Mouse (Mus musculus) megakaryocyte, embryonic 14.5 days (primary cell): ENCODE data around the gene Surf1. TPM values are rescaled to one million over a fixed set of nuclear protein-coding genes. Genes with fewer than 3 reads are reported as not detected.
A peak's percentile ranks its signal among the peaks of the same experiment; 100 is the strongest.

ENCODE experiments used
- H3K27me3 ChIP-seq: replicated peaks from 2 replicates; pipeline ENCODE3; 2012; ENCODE audit warnings: inconsistent platforms
- H3K36me3 ChIP-seq: replicated peaks from 2 replicates; pipeline ENCODE3; 2012; ENCODE audit warnings: low read length, inconsistent platforms, mixed read lengths
- H3K4me1 ChIP-seq: 2 replicates; pipeline ENCODE4 v1.6.1; 2012; ENCODE audit warnings: inconsistent platforms
- H3K4me3 ChIP-seq: replicated peaks from 2 replicates; pipeline ENCODE3; 2012; ENCODE audit warnings: moderate library complexity, mild to moderate bottlenecking, inconsistent platforms
- H3K9me3 ChIP-seq: 2 replicates; pipeline ENCODE4 v1.6.1; 2012; ENCODE audit warnings: inconsistent platforms
- FLI1 ChIP-seq: IDR thresholded peaks from 2 replicates; pipeline ENCODE4 v1.6.1; 2012; ENCODE audit warnings: low read length, inconsistent platforms, mixed read lengths
- GATA1 ChIP-seq: IDR thresholded peaks from 3 replicates; pipeline ENCODE4 v1.6.1; 2012; ENCODE audit warnings: mixed read lengths, low read length, inconsistent platforms, borderline replicate concordance
- polyA plus RNA-seq: library from polyadenylated mRNA; stranded (reverse); fragments of >175 nt; gene quantifications from 2 replicates; pipeline ENCODE4 v1.2.3, GENCODE M21; 2012; ENCODE audit warnings: low replicate concordance; ENCODE audit not compliant: insufficient read depth

Surf1 gene
- 14.4 and 22.6 TPM in 2 replicates for polyA plus RNA-seq

DNA sequence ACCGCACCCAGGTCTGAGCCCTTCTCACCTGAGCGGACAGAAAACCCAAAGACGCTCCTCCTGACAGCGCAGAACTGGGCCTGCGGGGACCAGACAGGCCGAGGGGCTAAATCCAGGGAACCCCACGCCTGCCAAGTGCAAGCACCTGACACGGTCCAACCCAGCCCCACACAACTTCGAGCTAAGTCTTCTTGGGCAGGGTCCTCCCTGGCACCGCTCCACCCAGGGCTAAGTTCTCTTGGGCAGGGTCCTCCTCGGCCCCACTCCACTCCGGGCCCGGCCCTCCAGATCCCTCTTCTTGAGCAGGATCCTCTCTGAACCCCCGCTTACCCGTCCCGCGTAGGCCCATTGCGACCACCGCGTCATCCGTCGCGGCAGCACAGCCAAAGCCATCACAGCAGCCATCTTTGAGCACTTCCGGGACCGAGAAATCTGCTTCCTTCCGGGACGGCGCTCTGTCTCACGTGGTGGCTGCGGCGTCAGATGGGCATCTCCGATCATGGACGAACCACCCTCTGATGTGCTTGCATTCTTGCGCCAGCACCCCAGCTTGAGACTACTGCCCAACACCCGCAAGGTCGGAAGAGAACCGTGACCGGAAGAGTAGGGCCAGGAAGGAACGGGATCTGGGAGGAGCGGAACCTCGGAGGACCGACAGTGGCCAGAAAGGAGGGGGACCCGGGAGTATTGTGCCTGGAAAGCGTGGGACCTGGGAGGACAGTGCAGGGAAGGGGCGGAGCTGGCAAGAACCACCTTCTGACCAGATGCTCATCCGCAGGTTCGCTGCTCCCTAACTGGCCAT is at the start of gene Surf1, which contains the start of gene Surf2:
TSS of gene Surf1 (minus strand) at position 604 of the 802 bp plus-strand sequence.
TSS of gene Surf2 (plus strand) at position 441 of the 802 bp plus-strand sequence.
- Histone ChIP-seq H3K27me3 (no peaks in the 10 kb centered on the region), H3K36me3 (peaks cover 78% of the 10 kb centered on the region), H3K4me3 (peak within 1 kb of the TSS; percentile 99), H3K9me3 (no peaks in the 10 kb centered on the region), H3K4me1 (peaks cover 90% of the 10 kb centered on the region)
- peak; percentile 51; the same call in 1 of the 2 replicates for TF ChIP-seq FLI1
- no peak for TF ChIP-seq GATA1

DNA sequence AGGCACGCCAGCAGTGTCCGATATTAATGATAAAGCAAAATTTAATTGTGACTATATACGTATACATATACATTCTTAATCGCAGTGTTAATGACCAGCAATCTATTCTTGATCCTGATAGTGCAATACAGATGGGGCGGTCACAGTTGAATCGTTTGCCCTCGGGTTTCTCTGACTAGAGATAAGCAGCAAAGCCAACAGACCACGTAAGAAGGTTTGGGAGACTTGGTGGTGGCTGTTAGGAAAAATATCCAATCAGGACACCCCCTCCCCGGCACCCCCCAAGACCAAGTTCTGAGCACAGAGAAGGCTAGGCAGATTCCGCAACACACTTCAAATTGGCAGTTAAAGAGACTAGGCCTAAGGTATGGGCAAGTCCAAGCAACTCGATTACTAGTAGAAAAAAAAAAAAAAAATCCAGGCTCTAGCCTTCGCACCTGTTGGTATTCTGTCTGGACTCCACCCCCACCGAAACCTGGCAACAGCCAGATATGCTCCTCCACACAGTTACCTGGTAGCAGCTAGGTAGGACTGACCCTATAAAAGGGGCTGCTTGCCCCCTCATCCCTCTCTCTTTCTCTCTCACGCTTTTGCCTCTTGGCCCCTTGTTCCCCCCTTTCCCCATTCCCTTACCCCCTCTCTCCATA is 48.5 kb upstream of the Surf1 start:
- H3K4me1 ChIP-seq, result peaks cover 41% of the 10 kb centered on the region
- H3K4me3 ChIP-seq, result peak overlapping the region; percentile 96
- TF ChIP-seq FLI1, result no peak
- TF ChIP-seq GATA1, result no peak
- H3K36me3 ChIP-seq, result peaks cover 26% of the 10 kb centered on the region
- H3K27me3 ChIP-seq, result no peaks in the 10 kb centered on the region
- peaks cover 8% of the 10 kb centered on the region; the same call in 1 of the 2 replicates for H3K9me3 ChIP-seq

DNA sequence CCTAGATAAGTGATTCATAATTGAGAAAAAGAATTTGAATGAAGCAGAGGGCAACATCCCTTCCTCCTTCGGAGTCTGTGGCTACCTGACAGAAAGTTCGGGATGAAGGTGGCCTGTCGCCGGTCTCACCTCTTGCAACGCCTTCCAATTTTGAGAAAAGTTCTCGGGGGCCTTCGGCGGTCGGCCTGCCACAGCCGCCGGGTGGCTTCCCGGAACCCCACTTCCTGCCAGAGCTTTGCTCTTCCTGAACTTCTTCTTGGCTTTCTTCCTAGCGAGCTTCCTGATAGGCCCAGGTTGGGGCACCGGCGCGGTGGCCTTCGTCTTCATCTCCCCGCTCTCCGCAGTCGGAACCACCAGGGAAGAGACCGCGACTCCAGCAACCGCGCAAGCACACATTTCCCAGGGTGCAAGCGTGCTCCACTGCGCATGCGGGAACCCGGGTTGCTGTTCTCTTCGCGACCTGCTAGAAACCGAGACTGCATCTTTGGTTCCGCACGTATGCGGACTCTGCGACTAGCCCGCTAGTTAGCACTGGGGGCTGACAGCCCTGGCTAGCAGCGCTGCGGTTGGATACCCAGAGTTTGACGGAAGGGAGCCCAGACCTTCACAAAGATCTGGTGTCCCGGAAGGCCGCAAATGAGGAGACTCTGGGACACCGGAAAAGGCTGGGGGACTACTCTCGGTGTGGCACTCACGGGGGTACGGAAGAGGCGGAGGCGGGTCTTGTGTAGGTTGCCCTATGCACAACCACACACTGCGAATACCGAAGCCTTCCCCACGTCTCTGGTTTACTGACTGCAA is 47.8 kb upstream of the Surf1 start, which contains the start of gene Rexo4:
TSS of gene Rexo4 (minus strand) at position 464 of the 801 bp plus-strand sequence.
- peaks cover 44% of the 10 kb centered on the region for H3K4me1 ChIP-seq
- H3K36me3 ChIP-seq, result peaks cover 30% of the 10 kb centered on the region
- TF ChIP-seq GATA1 (no peak), FLI1 (no peak)
- peaks cover 8% of the 10 kb centered on the region; the same call in 1 of the 2 replicates for H3K9me3 ChIP-seq
- H3K4me3 ChIP-seq, result peak within 1 kb of the TSS; percentile 96
- no peaks in the 10 kb centered on the region for H3K27me3 ChIP-seq

DNA sequence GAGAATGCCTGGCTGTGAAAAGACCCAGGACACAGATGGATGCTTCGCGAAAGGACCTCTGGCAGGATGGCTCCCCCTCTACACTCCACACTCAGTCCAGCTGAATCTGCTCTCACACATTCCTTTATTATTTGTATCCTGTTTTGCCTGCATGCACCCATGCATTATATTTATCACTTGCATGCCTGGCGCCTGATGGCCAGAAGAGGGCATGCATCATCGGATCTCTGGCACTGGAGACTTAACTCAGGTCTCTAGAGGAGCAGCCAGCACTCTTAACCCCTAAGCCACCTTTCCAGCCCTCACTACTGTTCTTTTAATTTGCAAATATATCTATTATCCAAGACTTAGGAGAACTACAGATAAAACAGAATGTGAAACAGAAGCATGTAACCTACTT is 44.4 kb upstream of the Surf1 start:
- peaks cover 62% of the 10 kb centered on the region for H3K36me3 ChIP-seq
- peaks cover 44% of the 10 kb centered on the region for H3K4me1 ChIP-seq
- TF ChIP-seq FLI1 (no peak), GATA1 (no peak)
- H3K27me3 ChIP-seq, result no peaks in the 10 kb centered on the region
- H3K4me3 ChIP-seq, result no peak overlapping the region
- H3K9me3 ChIP-seq, result no peaks in the 10 kb centered on the region

DNA sequence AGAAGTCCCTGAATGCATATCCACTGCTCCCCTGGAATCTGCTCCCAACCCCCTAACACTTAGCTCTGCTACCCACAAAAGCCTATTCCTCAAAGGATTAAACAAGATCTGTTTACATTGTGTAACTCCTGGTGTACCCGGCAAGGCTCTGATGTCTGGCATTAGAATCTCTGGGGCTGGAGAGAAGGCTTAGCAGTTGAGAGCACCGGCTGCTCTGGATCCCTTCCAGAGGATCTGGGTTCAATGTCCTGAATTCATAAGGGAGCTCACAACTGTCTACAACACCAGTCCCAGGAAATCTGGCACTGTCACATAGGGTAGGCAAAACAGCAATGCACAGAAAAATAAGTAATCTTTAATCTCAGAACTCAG is 41.1 kb upstream of the Surf1 start:
- Histone ChIP-seq H3K36me3 (peaks cover 90% of the 10 kb centered on the region), H3K4me3 (no peak overlapping the region), H3K27me3 (no peaks in the 10 kb centered on the region), H3K4me1 (peaks cover 37% of the 10 kb centered on the region), H3K9me3 (no peaks in the 10 kb centered on the region)
- TF ChIP-seq FLI1 (no peak), GATA1 (no peak)

DNA sequence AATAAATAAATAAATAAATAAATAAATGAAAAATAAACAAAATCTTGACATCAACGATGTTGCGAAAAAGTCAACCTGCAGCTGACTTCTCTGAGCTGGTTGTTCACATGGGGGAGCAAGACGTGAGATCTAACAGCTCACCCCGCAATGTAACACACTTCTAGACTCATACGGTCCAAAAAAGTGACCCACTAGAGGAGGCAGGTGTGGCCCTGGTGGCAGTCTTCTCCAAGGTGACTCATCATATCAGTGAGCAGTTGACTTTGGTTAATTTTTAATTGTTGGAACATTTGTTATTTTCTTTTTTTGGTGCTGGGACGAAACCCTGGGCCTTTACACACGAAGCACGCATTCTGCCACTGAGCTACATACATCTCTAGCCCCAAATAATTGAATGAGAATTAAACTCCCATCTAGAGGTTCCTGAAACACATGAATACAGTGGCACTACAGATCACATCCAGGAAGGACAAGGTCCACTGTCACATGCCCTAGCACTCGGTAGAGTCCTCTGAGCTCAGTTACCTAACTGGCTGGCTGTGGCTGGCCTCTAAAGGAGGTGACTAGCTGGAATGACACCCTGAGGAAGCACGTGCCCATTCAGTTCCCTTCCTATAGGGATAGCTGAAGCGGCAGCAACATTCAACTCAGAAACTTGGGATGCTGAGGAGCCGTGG is 40.6 kb upstream of the Surf1 start:
- H3K9me3 ChIP-seq, result no peaks in the 10 kb centered on the region
- H3K4me3 ChIP-seq, result no peak overlapping the region
- H3K4me1 ChIP-seq, result peaks cover 31% of the 10 kb centered on the region
- no peaks in the 10 kb centered on the region for H3K27me3 ChIP-seq
- H3K36me3 ChIP-seq, result peaks cover 92% of the 10 kb centered on the region
- TF ChIP-seq GATA1 (no peak), FLI1 (no peak)

DNA sequence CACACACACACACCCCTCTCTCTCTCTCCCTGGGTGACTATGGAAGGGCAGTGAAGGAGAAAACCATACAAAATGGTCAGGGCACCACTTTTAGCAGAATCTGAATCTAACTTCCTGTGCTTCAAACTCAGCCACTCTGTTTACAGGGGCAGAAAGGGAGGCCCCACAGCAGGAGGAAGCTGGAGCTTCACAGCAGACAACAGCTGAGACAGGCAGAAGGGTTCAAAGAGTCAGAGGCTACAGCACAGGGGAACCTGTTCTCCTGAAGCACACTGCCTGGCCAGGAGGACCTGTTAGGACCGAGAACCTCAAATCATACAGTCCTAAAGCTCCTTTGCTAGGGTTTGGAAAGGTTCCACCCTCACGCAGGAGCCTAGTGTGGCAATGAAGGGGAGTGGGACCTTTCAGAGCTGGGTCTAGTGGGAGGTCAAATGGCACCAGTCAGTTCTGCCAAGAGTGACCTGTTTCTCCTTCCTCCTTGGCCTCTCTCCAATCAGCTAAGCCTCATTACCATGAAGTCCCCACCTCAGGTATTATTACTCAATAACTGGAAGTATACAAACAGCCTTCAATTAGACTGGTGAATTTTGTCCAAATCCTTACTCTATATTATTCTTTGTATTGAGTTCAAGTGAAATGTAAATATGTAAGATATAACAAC is 38.5 kb upstream of the Surf1 start:
- Histone ChIP-seq H3K9me3 (no peaks in the 10 kb centered on the region), H3K36me3 (peaks cover 94% of the 10 kb centered on the region), H3K4me1 (peaks cover 13% of the 10 kb centered on the region), H3K27me3 (no peaks in the 10 kb centered on the region), H3K4me3 (no peak overlapping the region)
- TF ChIP-seq GATA1, result no peak
- TF ChIP-seq FLI1, result no peak

DNA sequence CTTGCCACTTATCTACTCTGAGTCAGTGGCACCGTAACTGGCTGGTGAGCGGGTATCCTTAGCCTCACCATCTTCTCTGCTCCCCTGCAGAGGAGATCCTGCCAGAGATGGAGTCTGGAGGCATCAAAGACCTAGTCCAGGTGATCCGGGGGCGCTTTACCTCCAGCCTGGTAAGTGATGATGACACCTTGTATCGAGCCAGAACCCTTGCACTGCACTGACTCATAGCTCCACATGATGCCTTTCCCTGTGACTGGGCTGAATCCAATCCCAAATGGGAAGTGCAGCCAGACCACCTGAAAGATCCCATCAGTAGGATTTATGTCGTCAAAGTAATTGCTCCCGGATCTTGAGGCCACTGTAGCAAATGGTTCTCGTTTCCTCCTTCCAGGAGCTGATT is 36.5 kb upstream of the Surf1 start:
- TF ChIP-seq FLI1 (no peak), GATA1 (no peak)
- H3K4me3 ChIP-seq, result no peak overlapping the region
- peaks cover 97% of the 10 kb centered on the region for H3K36me3 ChIP-seq
- no peaks in the 10 kb centered on the region for H3K9me3 ChIP-seq
- no peaks in the 10 kb centered on the region for H3K27me3 ChIP-seq
- peaks cover 10% of the 10 kb centered on the region for H3K4me1 ChIP-seq

DNA sequence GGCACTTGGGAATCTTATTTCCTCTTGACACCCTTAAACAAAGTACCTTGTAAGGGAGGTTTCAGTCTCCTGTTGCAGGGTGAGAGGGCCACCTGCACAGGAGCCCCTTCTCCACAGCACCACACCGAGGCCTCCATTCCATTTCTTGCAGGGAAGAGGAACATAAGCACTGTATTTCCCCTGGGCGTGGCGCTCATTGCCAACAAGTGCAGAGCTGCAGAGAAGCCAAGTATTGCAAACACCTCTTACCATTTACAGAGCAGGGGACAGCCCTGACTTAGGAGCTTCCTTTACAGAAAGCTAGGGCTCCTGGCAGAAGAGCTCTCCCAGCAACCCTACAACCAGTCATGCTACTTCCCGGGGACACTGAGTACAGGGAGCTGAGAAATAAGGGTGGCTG is 35.9 kb upstream of the Surf1 start:
- no peak for TF ChIP-seq FLI1
- no peak for TF ChIP-seq GATA1
- peaks cover 10% of the 10 kb centered on the region for H3K4me1 ChIP-seq
- H3K36me3 ChIP-seq, result peaks cover 97% of the 10 kb centered on the region
- H3K27me3 ChIP-seq, result no peaks in the 10 kb centered on the region
- H3K9me3 ChIP-seq, result no peaks in the 10 kb centered on the region
- H3K4me3 ChIP-seq, result no peak overlapping the region
